Mouse (Mus musculus): ENCODE data around the gene Stoml2. TPM values are rescaled to one million over a fixed set of nuclear protein-coding genes. Genes with fewer than 3 reads are reported as not detected.
A peak's percentile ranks its signal among the peaks of the same experiment; 100 is the strongest.

The Stoml2 gene
- polyA plus RNA-seq, 1 experiment from 2014 or later: 324 TPM

DNA sequence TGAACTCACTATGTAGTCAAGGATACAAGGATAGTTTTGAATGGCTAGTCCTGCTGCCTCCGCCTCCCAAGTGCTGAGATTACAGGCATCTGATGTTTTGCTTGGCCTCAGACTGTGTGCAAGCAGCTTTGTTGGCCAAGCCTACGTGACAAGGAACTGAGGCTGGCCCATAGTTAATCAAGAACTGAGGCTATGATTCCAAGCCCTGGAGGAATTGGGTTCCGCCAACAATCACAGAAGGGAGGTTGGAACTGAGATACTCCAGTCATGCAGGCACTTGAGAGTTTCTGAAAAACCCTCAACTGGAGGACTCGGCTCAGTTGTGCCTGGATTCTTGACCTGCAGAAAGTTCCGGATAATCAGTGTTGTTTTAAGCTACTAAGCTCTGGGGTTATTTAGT lies 26.1 kb upstream of the Stoml2 start:
- Histone ChIP-seq H3K4me2 (ENCODE audit: low read depth, low read length) (no peak overlapping the region), H3K27ac (ENCODE audit: low read length) (no peak overlapping the region), H3K36me3 (ENCODE audit: control insufficient read depth, insufficient read depth, low read length) (no peaks in the 10 kb centered on the region), H3K9ac (ENCODE audit: low read depth, low read length) (no peak overlapping the region), H3K9me3 (ENCODE audit: control insufficient read depth, low read length) (no peaks in the 10 kb centered on the region), H3K4me1 (ENCODE audit: control insufficient read depth, insufficient read depth, low read length) (peaks cover 3% of the 10 kb centered on the region; the same call in 1 of the 2 replicates), H3K27me3 (replicated peaks; ENCODE audit: control insufficient read depth, insufficient read depth, low read length) (peaks cover 5% of the 10 kb centered on the region; the same call in 1 of the 2 replicates), H3K4me3 (ENCODE audit: low read length) (no peak overlapping the region)
- WGBS: 93% methylated on average over 5 of the region's 5 CpGs
- no peak for ATAC-seq

DNA sequence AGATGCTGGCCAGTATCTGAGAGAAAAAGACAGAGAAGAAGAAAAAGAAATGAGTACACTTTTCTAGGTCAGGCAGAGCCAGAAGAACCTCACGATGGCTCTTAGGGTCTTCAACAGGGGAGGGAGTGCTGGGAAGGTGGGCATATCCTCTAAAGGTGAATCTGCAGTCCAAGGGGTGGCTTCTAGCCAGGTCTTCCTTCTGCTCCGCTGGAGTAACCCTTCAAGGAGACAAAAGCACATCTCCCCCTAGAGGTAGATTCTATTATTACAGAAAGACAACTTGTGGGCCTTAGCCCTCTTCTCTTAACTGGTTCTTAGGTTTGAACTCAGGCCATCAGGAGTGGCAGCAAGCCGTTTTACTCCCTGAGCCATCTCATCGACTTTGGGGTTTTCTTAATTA lies 21.1 kb upstream of the Stoml2 start:
- no peak for ATAC-seq
- Histone ChIP-seq H3K9me3 (ENCODE audit: control insufficient read depth, low read length) (no peaks in the 10 kb centered on the region), H3K27ac (ENCODE audit: low read length) (no peak overlapping the region), H3K4me3 (ENCODE audit: low read length) (no peak overlapping the region), H3K27me3 (replicated peaks; ENCODE audit: control insufficient read depth, insufficient read depth, low read length) (no peaks in the 10 kb centered on the region), H3K9ac (ENCODE audit: low read depth, low read length) (no peak overlapping the region; the same call in 1 of the 2 replicates), H3K4me2 (ENCODE audit: low read depth, low read length) (no peak overlapping the region), H3K36me3 (ENCODE audit: control insufficient read depth, insufficient read depth, low read length) (no peaks in the 10 kb centered on the region), H3K4me1 (ENCODE audit: control insufficient read depth, insufficient read depth, low read length) (no peaks in the 10 kb centered on the region; the same call in 1 of the 2 replicates)
- WGBS: 20% methylated on average over 4 of the region's 4 CpGs

DNA sequence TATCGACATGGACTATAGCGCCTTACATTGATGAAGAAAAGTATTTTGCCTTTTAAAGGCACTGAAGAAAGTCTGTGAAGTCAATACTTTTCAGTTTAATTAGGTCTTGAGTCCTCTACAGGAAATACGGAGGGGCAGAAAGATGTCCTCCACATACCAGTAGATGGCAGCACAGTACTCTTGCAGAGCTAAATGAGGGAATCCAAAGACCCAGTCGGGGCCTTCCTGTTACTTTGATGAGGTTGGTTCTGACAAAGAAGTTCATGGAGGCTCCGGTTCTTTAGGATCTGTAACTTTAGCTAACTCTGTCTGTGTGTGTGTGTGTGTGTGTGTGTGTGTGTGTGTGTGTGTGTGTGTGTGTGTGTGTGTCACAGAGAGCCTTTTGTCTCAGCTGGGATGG lies 15.7 kb upstream of the Stoml2 start:
- no peak for ATAC-seq
- 5% methylated on average over 5 of the region's 5 CpGs for WGBS

DNA sequence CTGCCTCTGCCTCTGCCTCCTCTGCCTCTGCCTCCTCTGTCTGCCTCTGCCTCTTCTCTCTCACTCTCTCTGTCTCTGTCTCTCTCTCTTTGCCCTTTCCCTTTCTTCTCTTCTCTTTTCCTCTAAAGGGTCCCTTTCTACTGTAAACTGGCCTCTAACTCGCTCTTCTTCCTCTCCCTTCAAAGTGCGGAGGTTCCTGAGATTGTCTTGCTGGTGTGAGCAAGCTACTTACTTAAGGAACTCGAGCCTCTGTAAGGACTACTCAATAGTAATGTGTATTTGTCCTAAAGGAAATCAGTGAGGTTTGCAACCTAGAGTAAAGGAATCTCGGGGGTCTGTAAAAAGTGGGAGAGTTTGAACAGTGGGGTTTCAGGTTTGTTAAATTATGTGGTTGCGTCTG lies 15.1 kb upstream of the Stoml2 start:
- Histone ChIP-seq H3K27ac (ENCODE audit: low read length) (no peak overlapping the region), H3K4me1 (ENCODE audit: control insufficient read depth, insufficient read depth, low read length) (peaks cover 23% of the 10 kb centered on the region), H3K4me2 (ENCODE audit: low read depth, low read length) (peak overlapping the region; percentile 93; the same call in 1 of the 2 replicates), H3K9ac (ENCODE audit: low read depth, low read length) (no peak overlapping the region), H3K27me3 (replicated peaks; ENCODE audit: control insufficient read depth, insufficient read depth, low read length) (no peaks in the 10 kb centered on the region), H3K36me3 (ENCODE audit: control insufficient read depth, insufficient read depth, low read length) (no peaks in the 10 kb centered on the region), H3K4me3 (ENCODE audit: low read length) (no peak overlapping the region), H3K9me3 (ENCODE audit: control insufficient read depth, low read length) (no peaks in the 10 kb centered on the region)
- WGBS: 62% methylated on average over 5 of the region's 5 CpGs
- ATAC-seq: no peak

More for the DNA sequence above, 15.7 kb upstream of the Stoml2 start:
- H3K27ac ChIP-seq (ENCODE audit: low read length): no peak overlapping the region
- H3K27me3 ChIP-seq (replicated peaks; ENCODE audit: control insufficient read depth, insufficient read depth, low read length): no peaks in the 10 kb centered on the region
- no peaks in the 10 kb centered on the region for H3K9me3 ChIP-seq (ENCODE audit: control insufficient read depth, low read length)
- no peak overlapping the region for H3K9ac ChIP-seq (ENCODE audit: low read depth, low read length)
- H3K4me2 ChIP-seq (ENCODE audit: low read depth, low read length): no peak overlapping the region
- peaks cover 23% of the 10 kb centered on the region for H3K4me1 ChIP-seq (ENCODE audit: control insufficient read depth, insufficient read depth, low read length)
- no peak overlapping the region for H3K4me3 ChIP-seq (ENCODE audit: low read length)
- H3K36me3 ChIP-seq (ENCODE audit: control insufficient read depth, insufficient read depth, low read length): no peaks in the 10 kb centered on the region

DNA sequence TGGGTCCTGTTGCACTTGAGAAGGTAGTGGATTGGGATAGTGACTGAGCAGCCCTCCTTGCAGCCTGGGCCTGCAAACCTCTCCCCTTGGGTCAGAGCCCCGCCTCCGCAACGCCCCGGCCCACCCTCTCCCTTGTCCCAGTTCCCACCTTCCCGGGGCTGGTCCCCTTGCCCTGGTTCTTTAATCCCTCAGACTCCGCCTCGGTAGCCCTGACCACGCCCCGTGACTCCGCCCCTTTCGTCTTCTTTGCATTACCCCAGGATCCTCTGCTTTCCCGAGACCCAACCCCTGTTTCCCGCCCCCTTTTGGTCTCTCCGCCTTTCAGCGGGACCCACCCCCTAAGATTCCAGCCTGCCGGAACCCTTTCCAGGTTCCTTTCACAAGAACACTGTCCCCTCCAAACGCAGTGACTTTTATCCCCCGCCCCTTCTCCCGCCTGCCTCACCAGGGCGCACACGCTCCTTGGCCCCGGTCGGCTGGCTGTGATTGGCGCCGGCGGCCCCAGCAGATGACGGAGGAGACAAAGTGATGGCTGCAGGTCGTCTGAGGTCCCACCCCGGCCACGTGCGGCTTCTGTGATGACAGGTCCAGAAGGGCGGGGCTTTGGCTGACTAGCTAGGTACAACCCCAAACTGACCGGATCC lies 14.3 kb upstream of the Stoml2 start, which contains the start of gene Fam214b:
Fam214b (minus strand) TSS at position 562 of the 644 bp plus-strand sequence.
- WGBS: under 1% methylated on average over 33 of the region's 33 CpGs
- H3K4me1 ChIP-seq (ENCODE audit: control insufficient read depth, insufficient read depth, low read length): peaks cover 24% of the 10 kb centered on the region
- H3K27me3 ChIP-seq (replicated peaks; ENCODE audit: control insufficient read depth, insufficient read depth, low read length): no peaks in the 10 kb centered on the region
- H3K4me2 ChIP-seq (ENCODE audit: low read depth, low read length): peak within 1 kb of the TSS; percentile 93
- H3K9me3 ChIP-seq (ENCODE audit: control insufficient read depth, low read length): no peaks in the 10 kb centered on the region
- no peaks in the 10 kb centered on the region for H3K36me3 ChIP-seq (ENCODE audit: control insufficient read depth, insufficient read depth, low read length)
- H3K27ac ChIP-seq (ENCODE audit: low read length): peak within 1 kb of the TSS; percentile 37
- peak within 1 kb of the TSS; percentile 67 for H3K9ac ChIP-seq (ENCODE audit: low read depth, low read length)
- ATAC-seq: peak; percentile 95
- H3K4me3 ChIP-seq (ENCODE audit: low read length): peak within 1 kb of the TSS; percentile 66

DNA sequence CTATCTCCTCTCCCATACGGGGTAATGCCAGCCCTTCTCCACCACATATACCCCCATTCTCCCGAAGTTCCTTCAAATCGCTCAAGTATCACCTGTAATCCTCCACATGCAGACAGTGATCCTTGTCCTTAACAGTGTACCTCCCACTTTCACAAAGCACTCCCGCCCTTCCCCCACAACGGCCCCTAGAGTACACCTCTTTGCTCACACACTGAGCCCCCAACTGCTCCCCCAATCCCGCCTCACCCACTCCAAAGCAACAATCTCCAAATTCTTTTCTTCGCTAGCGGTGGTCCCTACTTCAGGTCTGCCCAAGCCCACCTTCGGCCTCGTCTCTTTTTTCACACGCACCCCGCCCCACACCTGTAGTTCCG lies 13.8 kb upstream of the Stoml2 start:
- ATAC-seq: peak; percentile 15

DNA sequence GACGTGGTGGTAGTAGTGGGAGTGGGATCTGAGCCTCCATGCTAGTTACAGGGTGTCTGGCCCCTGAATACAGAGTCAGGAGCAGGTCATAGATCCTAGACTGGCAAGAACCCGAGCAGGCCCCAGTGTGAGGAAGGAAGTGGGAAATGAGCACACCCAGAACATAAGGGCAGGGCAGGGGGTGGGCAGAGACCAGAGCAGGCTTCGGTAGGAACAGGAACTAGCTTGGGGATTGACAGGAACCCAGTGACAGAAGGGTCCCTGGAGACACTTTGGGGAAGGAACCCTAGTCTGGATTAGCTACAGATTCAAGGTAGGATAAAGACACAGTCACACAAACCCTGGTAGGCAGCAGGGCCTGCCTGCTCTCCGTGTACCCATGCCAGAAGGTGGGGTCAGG lies 13.2 kb upstream of the Stoml2 start:
- Histone ChIP-seq H3K4me3 (ENCODE audit: low read length) (peak overlapping the region; percentile 66), H3K27ac (ENCODE audit: low read length) (peak overlapping the region; percentile 38), H3K9me3 (ENCODE audit: control insufficient read depth, low read length) (no peaks in the 10 kb centered on the region), H3K4me1 (ENCODE audit: control insufficient read depth, insufficient read depth, low read length) (peaks cover 27% of the 10 kb centered on the region), H3K27me3 (replicated peaks; ENCODE audit: control insufficient read depth, insufficient read depth, low read length) (no peaks in the 10 kb centered on the region), H3K9ac (ENCODE audit: low read depth, low read length) (no peak overlapping the region), H3K4me2 (ENCODE audit: low read depth, low read length) (peak overlapping the region; percentile 93), H3K36me3 (ENCODE audit: control insufficient read depth, insufficient read depth, low read length) (no peaks in the 10 kb centered on the region)
- 23% methylated on average over 4 of the region's 4 CpGs for WGBS
- no peak for ATAC-seq

More for the DNA sequence above, 13.8 kb upstream of the Stoml2 start:
- Histone ChIP-seq H3K27ac (ENCODE audit: low read length) (peak overlapping the region; percentile 27), H3K27me3 (replicated peaks; ENCODE audit: control insufficient read depth, insufficient read depth, low read length) (no peaks in the 10 kb centered on the region), H3K36me3 (ENCODE audit: control insufficient read depth, insufficient read depth, low read length) (no peaks in the 10 kb centered on the region), H3K9me3 (ENCODE audit: control insufficient read depth, low read length) (no peaks in the 10 kb centered on the region), H3K4me2 (ENCODE audit: low read depth, low read length) (peak overlapping the region; percentile 93), H3K4me1 (ENCODE audit: control insufficient read depth, insufficient read depth, low read length) (peaks cover 27% of the 10 kb centered on the region), H3K4me3 (ENCODE audit: low read length) (peak overlapping the region; percentile 66), H3K9ac (ENCODE audit: low read depth, low read length) (peak overlapping the region; percentile 67)
- WGBS: 6% methylated on average over 13 of the region's 13 CpGs

DNA sequence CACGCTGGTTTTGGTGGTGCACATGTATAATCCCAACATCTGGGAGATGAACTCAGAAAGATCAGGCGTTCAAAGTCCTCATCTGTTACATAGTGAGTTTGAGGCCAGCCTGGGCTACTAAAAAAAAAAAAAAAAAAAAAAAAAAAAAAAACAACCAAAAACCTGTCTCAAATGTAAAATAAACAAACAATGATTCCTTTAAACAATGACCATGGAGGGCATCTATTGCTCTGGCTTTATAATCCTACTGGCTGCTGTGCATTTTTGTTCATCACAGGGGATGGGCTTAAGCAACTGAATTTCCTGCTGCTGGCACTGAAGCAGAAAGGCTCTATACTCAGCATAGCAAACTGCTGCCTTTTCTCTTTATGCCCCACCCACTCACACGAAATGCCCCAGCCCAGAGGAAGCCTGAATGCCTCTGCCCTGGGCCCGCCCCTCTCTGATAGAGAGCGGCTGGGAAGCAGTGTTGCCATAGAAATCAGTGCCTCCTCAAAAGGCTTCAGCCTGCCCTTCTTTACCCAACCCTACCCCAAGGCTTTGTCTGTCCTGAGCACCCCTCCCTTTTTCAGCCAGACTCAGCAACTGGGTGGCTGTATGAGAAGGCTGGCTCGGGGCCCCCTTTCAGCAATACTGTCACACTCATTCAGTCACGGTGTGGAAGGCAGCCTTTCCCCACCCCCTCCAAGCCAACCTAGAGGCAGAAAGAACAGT lies 12.3 kb upstream of the Stoml2 start:
- peak overlapping the region; percentile 93 for H3K4me2 ChIP-seq (ENCODE audit: low read depth, low read length)
- no peak overlapping the region for H3K9ac ChIP-seq (ENCODE audit: low read depth, low read length)
- H3K9me3 ChIP-seq (ENCODE audit: control insufficient read depth, low read length): no peaks in the 10 kb centered on the region
- no peaks in the 10 kb centered on the region for H3K36me3 ChIP-seq (ENCODE audit: control insufficient read depth, insufficient read depth, low read length)
- no peak overlapping the region for H3K4me3 ChIP-seq (ENCODE audit: low read length)
- H3K27me3 ChIP-seq (replicated peaks; ENCODE audit: control insufficient read depth, insufficient read depth, low read length): no peaks in the 10 kb centered on the region
- H3K4me1 ChIP-seq (ENCODE audit: control insufficient read depth, insufficient read depth, low read length): peaks cover 36% of the 10 kb centered on the region
- H3K27ac ChIP-seq (ENCODE audit: low read length): peak overlapping the region; percentile 38
- WGBS: 20% methylated on average over 7 of the region's 7 CpGs
- ATAC-seq: 0 out of 2 replicates have a peak, but pooled peaks have one; percentile 12

DNA sequence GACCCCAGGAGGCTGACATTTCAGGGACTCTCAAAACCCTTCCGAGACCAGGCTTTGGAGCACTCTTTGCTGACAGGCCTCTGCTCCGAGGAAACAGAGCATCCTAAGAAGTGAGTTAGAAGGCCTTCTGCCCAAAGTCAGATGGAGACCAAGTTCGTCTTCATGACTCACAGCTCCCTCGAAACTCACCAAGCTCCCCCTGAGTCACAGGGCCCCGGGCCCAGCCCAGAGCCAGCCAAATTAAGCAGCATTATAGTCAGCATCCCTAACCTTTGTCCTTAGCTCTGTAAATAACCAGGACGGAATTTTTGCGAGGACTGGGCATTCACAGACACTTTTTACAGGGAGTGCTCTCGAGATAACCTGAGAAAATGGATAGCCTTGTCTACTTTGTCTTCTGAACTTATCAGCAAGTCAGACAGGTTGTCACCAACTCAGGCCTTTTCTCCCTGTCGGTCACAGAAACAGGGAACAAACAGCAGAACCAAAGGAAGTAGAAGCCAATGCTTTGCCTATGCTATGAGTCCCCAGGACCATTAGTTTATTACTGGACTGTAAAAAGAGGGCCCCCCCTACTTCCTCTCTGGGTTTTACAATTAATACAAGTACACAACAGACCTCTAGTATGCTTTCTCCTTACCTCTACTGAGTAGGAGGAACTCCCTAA lies 9.5 kb upstream of the Stoml2 start:
- no peak for ATAC-seq
- H3K9me3 ChIP-seq (ENCODE audit: control insufficient read depth, low read length): no peaks in the 10 kb centered on the region
- H3K4me2 ChIP-seq (ENCODE audit: low read depth, low read length): no peak overlapping the region
- 0 out of 2 replicates have a peak, but pooled peaks cover 3% of the 10 kb centered on the region for H3K36me3 ChIP-seq (ENCODE audit: control insufficient read depth, insufficient read depth, low read length)
- 67% methylated on average over 9 of the region's 9 CpGs for WGBS
- peaks cover 37% of the 10 kb centered on the region for H3K4me1 ChIP-seq (ENCODE audit: control insufficient read depth, insufficient read depth, low read length)
- no peak overlapping the region for H3K27ac ChIP-seq (ENCODE audit: low read length)
- no peak overlapping the region for H3K9ac ChIP-seq (ENCODE audit: low read depth, low read length)
- H3K27me3 ChIP-seq (replicated peaks; ENCODE audit: control insufficient read depth, insufficient read depth, low read length): no peaks in the 10 kb centered on the region
- no peak overlapping the region for H3K4me3 ChIP-seq (ENCODE audit: low read length)
